Mouse (Mus musculus) gastrocnemius, postnatal 14 days (tissue): Measurements from ENCODE around the gene Rnf31. TPM values are rescaled to one million over a fixed set of nuclear protein-coding genes. Genes with fewer than 3 reads are reported as not detected.

Experiments
- DNase-seq: peaks from one replicate; pipeline ENCODE4 v3.0.0; 2021; ENCODE audit warnings: mixed read lengths
- intact Hi-C: fragments of 180-260 bp; cut with DNase I; formaldehyde crosslinking; loops from one replicate; pipeline ENCODE4 v1.15.1; 2025; ENCODE audit warnings: low total_unique reads
- total RNA-seq, 2 experiments: library from RNA; stranded (reverse); gene quantifications; 2 replicates each; pipeline ENCODE4 v1.2.3; 2021

Rnf31 gene
- total RNA-seq, 2 experiments from 2014 or later, result 9.4 to 11.7 TPM

GRCm38 (mm10) chr14:55575711-55576110 is 15.8 kb upstream of the Rnf31 start:
- intact Hi-C loops, result no loop called here
- DNase-seq, result peak; percentile 27

DNA sequence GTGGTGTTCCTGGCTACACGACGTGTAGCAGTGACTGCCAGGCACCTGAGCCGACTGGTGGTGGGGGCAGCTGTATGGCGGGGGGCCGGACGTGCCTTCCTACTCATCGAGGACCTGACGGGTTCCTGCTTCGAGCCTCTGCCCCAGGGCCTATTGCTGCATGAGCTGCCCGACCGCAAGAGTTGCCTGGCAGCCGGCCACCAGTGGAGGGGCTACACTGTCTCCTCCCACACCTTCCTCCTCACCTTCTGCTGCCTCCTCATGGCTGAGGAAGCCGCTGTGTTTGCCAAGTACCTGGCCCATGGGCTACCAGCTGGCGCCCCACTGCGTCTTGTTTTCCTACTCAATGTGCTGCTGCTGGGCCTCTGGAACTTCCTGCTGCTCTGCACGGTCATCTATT is 15.1 kb upstream of the Rnf31 start:
- intact Hi-C loops, result no loop called here
- peak; percentile 58 for DNase-seq

GRCm38 (mm10) chr14:55577871-55578667 is 13.4 kb upstream of the Rnf31 start, which contains the start of gene Psme1:
TSS of gene Psme1 (plus strand) at chr14:55578123.
- intact Hi-C loops, result no loop called here

DNA sequence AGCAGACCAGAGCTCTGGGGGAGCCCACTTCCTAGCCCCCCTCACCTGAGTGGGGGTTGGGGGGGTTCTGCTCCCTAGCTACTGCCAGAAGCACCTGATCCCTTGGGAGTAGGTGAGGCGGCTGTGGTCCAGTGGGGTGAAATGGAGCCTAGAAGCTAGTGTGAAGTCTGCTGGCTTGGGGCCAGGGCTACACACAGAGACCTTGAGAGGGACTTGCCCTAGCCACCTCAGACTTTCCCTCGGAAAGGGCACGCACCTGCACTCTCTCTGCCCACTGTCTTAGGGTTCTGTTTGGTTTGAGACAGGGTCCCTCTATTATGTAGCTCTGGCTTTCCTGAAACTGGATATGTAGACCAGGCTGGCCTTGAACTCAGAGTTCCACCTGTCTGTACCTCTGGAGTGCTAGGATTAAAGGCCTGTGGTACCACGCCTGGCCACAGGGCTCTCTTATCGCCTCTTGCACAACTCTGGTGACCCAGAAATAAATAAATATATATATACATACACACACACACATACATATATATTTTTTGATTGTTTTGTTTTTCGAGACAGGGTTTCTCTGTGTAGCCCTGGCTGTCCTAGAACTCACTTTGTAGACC is 12.7 kb upstream of the Rnf31 start:
- intact Hi-C loops, result no loop called here
- peak; percentile 68 for DNase-seq

More at GRCm38 (mm10) chr14:55577871-55578667, 13.4 kb upstream of the Rnf31 start, which contains the start of gene Psme1:
- DNase-seq, result peak; percentile 82

GRCm38 (mm10) chr14:55579511-55580496 is 11.7 kb upstream of the Rnf31 start:
- DNase-seq, result no peak
- intact Hi-C loops, result no loop called here

GRCm38 (mm10) chr14:55580731-55581130 is 10.8 kb upstream of the Rnf31 start:
- no peak for DNase-seq
- intact Hi-C loops, result no loop called here

GRCm38 (mm10) chr14:55581981-55582681 is 9.4 kb upstream of the Rnf31 start:
- intact Hi-C loops, result no loop called here

GRCm38 (mm10) chr14:55584303-55584701 is 7.2 kb upstream of the Rnf31 start:
- intact Hi-C loops, result no loop called here
- no peak for DNase-seq

More at GRCm38 (mm10) chr14:55581981-55582681, 9.4 kb upstream of the Rnf31 start:
- DNase-seq, result no peak

- intact Hi-C loops, result no loop called here
- DNase-seq, result peak; percentile 85
These were observed 6.6 kb upstream of the Rnf31 start, which contains the start of gene Emc9 for GRCm38 (mm10) chr14:55584702-55585565. TSS of gene Emc9 (minus strand) at chr14:55585302.

- intact Hi-C loops, result no loop called here
- no peak for DNase-seq
These were observed 5.9 kb upstream of the Rnf31 start for GRCm38 (mm10) chr14:55585566-55585960.

DNA sequence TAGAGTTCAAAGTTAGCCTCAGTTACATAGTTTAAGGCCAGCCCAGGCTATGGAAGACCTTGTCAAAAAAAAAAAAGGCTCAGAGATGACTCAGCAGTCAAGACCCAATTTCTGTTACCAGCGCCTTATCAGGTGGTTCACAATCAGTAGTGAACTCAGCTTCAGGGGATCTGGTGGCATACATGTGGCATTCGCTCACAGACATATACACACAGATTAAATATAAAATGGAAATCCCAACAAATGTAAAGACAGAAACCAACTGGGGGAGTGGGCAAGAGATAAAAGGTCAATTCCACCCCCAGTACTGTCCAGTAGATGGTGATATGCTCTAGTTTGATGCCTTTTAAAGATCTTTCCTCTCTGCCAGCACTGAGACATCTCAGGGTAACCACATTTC is 5.4 kb upstream of the Rnf31 start:
- intact Hi-C loops, result no loop called here
- DNase-seq, result no peak

DNA sequence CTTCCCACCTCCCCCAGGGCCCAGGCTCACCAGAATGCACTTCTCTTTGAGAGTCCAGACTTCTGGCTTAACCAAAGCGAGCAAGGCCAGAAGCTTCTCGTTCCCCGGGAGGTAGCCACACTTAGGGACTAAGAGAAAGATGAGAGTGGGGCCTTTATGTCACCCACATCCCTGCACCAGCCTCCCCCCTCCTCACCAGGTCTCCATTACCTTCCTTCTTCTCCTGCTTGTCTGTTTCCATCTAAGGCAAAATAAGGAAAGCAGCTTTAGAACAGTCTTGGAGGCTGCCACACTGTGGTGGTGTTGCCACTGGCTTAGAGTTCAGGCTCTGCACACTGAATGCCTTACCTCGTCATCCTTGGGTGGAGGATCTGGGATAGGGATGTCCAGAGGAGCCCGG is 2.2 kb upstream of the Rnf31 start:
- no peak for DNase-seq
- intact Hi-C loops, result no loop called here

- intact Hi-C loops, result no loop called here
- DNase-seq, result no peak
These were observed 1.6 kb upstream of the Rnf31 start for GRCm38 (mm10) chr14:55589771-55590448.

DNA sequence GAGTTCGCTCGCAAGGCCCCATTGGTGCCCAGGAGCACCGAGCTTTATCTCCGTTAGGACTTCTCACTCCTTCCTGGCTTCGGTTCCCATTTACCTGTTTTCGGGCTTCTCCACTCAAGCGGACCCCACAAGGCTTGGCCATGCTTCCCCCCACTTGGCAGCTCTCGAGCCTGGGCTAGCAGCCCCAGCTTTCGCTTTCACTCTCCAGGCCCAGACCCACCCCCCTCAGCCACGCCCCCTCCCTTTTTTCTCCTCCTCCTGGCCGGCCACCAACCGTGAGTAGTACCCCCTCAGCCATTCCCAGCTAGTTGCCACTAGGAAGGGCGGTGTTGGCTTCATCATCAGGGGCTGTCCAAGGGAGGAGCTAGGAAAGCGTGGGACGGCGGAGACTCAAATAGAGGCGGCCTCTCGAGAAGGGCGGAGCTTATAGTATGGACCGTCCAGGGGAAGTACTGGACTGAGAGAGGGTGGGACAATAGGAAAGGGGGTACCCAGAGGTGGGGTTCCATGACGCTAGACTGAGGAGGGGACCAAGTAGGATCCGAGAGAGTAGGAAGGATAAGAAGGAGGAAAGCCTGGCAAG is 669 bp upstream of the Rnf31 start, which contains the start of gene Psme2:
Gene Psme2 (minus strand): TSS at position 366 of the 583 bp plus-strand sequence.
- peak; percentile 95 for DNase-seq

GRCm38 (mm10) chr14:55592226-55592625 is 718 bp downstream of the Rnf31 start:
- DNase-seq, result no peak
- intact Hi-C loops, result no loop called here

More for the DNA sequence above, 669 bp upstream of the Rnf31 start, which contains the start of gene Psme2:
- intact Hi-C loops, result no loop called here

DNA sequence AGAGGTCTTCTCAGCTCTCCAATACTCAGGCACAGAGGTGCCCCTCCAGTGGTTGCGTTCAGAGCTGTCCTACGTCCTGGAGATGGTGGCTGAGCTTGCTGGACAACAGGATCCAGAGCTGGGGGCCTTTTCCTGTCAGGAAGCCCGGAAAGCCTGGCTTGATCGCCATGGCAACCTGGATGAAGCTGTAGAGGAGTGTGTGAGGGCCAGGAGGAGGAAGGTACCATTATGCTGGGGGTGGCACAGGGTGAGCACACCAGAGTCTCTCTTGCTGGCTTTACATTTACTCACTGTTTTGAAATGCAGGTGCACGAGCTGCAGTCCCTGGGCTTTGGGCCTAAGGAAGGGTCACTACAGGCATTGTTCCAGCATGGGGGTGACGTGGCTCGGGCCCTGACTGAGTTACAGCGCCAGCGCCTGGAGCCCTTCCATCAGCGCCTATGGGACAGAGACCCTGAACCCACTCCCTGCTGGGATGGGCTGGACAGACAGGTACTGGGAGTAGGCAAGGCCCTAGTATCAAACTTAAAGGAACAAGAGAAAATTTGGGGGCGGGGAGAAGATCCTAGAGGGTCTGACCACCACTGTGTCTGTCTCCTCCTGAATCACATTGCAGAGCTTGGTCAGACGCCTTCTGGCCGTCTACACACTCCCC is 4.7 kb downstream of the Rnf31 start:
- DNase-seq, result no peak
- intact Hi-C loops, result no loop called here
